In the genomic region with DNA sequence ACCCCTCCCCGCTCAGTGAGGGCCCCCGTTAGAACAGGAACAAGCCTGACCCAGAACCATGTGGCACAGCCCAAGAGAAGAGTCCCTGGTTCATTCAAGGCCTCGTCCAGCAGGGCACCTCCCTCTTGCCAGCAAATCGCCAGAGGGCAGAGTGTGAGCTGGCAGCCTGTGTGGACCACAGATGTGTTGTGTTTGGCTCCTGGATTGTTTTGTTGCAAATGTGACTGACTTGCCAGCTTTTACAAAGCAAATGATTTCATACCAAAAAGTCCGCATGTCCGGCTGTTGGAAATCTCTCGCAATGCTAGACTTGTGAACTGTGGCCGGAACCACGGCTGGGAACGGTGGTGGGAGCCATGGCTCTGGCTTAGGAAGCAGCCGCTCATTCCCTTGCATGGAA, we compare ENCODE assay signal across 10 mouse cellular contexts. TPM values are rescaled to one million over a fixed set of nuclear protein-coding genes. Genes with fewer than 3 reads are reported as not detected.
DNase-seq lines count a peak whose midpoint lies in the region; ATAC-seq and TF ChIP-seq lines count a peak whose summit lies in the region.
"Had no signal": no experiment of that assay in that cellular context is flagged by ENCODE, and none has a peak within 500 bp of the region (broad histone marks: within the 10 kb centered on the region; RNA-seq: fewer than 3 reads in every experiment).

No protein-coding gene starts in this region.

- no peak overlapping the region for H3K4me2 ChIP-seq in embryonic facial prominence, embryonic 13.5 days
- no peak overlapping the region for H3K4me2 ChIP-seq in midbrain, embryonic 11.5 days

- no peak for ATAC-seq in embryonic facial prominence, embryonic 13.5 days (ENCODE audit: insufficient number of reproducible peaks, insufficient read depth, low FRiP score, low TSS enrichment, low read depth)
- ATAC-seq in midbrain, embryonic 11.5 days (ENCODE audit: low FRiP score) = no peak
- ATAC-seq in monocyte, adult 5-6 weeks (replicated peaks; ENCODE audit: insufficient number of reproducible peaks, low FRiP score, low TSS enrichment, poor library complexity, severe bottlenecking) = no peak
- ATAC-seq: liver, postnatal 0 days had no signal

- H3K4me3 ChIP-seq in layer of hippocampus, adult 2 months = no peak overlapping the region
- no peak overlapping the region for H3K4me3 ChIP-seq in embryonic facial prominence, embryonic 13.5 days
- no peak overlapping the region for H3K4me3 ChIP-seq in midbrain, embryonic 11.5 days (ENCODE audit: low read depth, low read length)
- H3K4me3 ChIP-seq in heart, embryonic 10.5 days = no peak overlapping the region
- H3K4me3 ChIP-seq: myocyte had no signal

- 63% methylated on average over 11 of the region's 11 CpGs for WGBS in embryonic facial prominence, embryonic 13.5 days
- 86% methylated on average over 11 of the region's 11 CpGs for WGBS in midbrain, embryonic 11.5 days
- 84% methylated on average over 11 of the region's 11 CpGs for WGBS in heart, embryonic 10.5 days

- no peaks in the 10 kb centered on the region for H3K9me3 ChIP-seq in embryonic facial prominence, embryonic 13.5 days
- no peaks in the 10 kb centered on the region for H3K9me3 ChIP-seq in midbrain, embryonic 11.5 days (ENCODE audit: control insufficient read depth, low read length)
- H3K9me3 ChIP-seq in heart, embryonic 10.5 days = no peaks in the 10 kb centered on the region

- TF ChIP-seq CTCF in layer of hippocampus, adult 2 months (conservative IDR thresholded peaks at IDR 0.05) = peak; percentile 46

- H3K9ac ChIP-seq in embryonic facial prominence, embryonic 13.5 days = 0 out of 2 replicates have a peak overlapping the region, but pooled peaks have one; percentile 7
- H3K9ac ChIP-seq in midbrain, embryonic 11.5 days (ENCODE audit: low read length) = no peak overlapping the region
- H3K9ac ChIP-seq: liver, postnatal 0 days had no signal

- H3K36me3 ChIP-seq in embryonic facial prominence, embryonic 13.5 days = no peaks in the 10 kb centered on the region
- H3K36me3 ChIP-seq in midbrain, embryonic 11.5 days (ENCODE audit: control insufficient read depth, insufficient read depth, low read length) = no peaks in the 10 kb centered on the region
- no peaks in the 10 kb centered on the region for H3K36me3 ChIP-seq in heart, embryonic 10.5 days

- no peaks in the 10 kb centered on the region for H3K27me3 ChIP-seq in embryonic facial prominence, embryonic 13.5 days
- no peaks in the 10 kb centered on the region for H3K27me3 ChIP-seq in midbrain, embryonic 11.5 days (ENCODE audit: control insufficient read depth, insufficient read depth, low read length)
- no peaks in the 10 kb centered on the region for H3K27me3 ChIP-seq in heart, embryonic 10.5 days (ENCODE audit: insufficient read depth, poor library complexity, severe bottlenecking)

- H3K27ac ChIP-seq in layer of hippocampus, adult 2 months = peak overlapping the region; percentile 80
- H3K27ac ChIP-seq in embryonic facial prominence, embryonic 13.5 days = peak overlapping the region; percentile 71
- H3K27ac ChIP-seq in midbrain, embryonic 11.5 days (ENCODE audit: low read depth, low read length) = peak overlapping the region; percentile 5; the same call in 1 of the 2 replicates
- no peak overlapping the region for H3K27ac ChIP-seq in heart, embryonic 10.5 days

- peaks cover 63% of the 10 kb centered on the region for H3K4me1 ChIP-seq in embryonic facial prominence, embryonic 13.5 days
- peaks cover 58% of the 10 kb centered on the region for H3K4me1 ChIP-seq in midbrain, embryonic 11.5 days (ENCODE audit: control insufficient read depth, insufficient read depth, low read length)
- peaks cover 51% of the 10 kb centered on the region for H3K4me1 ChIP-seq in heart, embryonic 10.5 days

- peak in 1 of 2 experiments; percentile 52 for DNase-seq in layer of hippocampus, adult 2 months (ENCODE audit: low spot score in 2 of 2)
- no peak for DNase-seq in layer of hippocampus, adult 11-12 months (ENCODE audit: low spot score)
- DNase-seq in adipocyte (ENCODE audit: low spot score) = peak; percentile 72
- DNase-seq in midbrain, embryonic 11.5 days (ENCODE audit: low spot score, missing footprints) = no peak
- no peak for DNase-seq in layer of hippocampus, adult 8-10 months (ENCODE audit: low spot score in 2 of 2)
- no peak for DNase-seq in heart, embryonic 10.5 days (ENCODE audit: low spot score)
- DNase-seq: liver, postnatal 0 days had no signal

RNA-seq across cellular contexts. Expression of gene Prex1, which starts 36.7 kb away (rescaled TPM):
- total RNA-seq in layer of hippocampus, adult 2 months (2021) = 10 to 100 TPM; 69.9 to 71.3 TPM
- 28.4 and 28.5 TPM in 2 replicates for polyA plus RNA-seq in embryonic facial prominence, embryonic 13.5 days (2015; fragmentation: Nextera tagmentation; extraction: Ambion mirVana)
- polyA plus RNA-seq in midbrain, embryonic 11.5 days (2014; fragmentation: Nextera tagmentation; extraction: Ambion mirVana) = 16.5 and 19.8 TPM in 2 replicates
- total RNA-seq in layer of hippocampus, adult 8-10 months (2022) = 10 to 100 TPM; 67.2 to 81.3 (median 74.2) TPM
- 118 to 236 TPM (median 124 TPM) in 3 replicates for total RNA-seq in monocyte, adult 5-6 weeks (2017)
- polyA plus RNA-seq in heart, embryonic 10.5 days (2016; fragmentation: Nextera tagmentation; extraction: Ambion mirVana) = 10.9 and 13.2 TPM in 2 replicates
